Mouse (Mus musculus) fibroblast of lung, adult 2 months (primary cell): ENCODE data around the gene Plscr4.

Source experiments
- DNase-seq: peaks from one replicate; pipeline ENCODE4 v3.0.0-alpha.2; 2011; ENCODE audit warnings: low read depth

Plscr4 gene

DNA sequence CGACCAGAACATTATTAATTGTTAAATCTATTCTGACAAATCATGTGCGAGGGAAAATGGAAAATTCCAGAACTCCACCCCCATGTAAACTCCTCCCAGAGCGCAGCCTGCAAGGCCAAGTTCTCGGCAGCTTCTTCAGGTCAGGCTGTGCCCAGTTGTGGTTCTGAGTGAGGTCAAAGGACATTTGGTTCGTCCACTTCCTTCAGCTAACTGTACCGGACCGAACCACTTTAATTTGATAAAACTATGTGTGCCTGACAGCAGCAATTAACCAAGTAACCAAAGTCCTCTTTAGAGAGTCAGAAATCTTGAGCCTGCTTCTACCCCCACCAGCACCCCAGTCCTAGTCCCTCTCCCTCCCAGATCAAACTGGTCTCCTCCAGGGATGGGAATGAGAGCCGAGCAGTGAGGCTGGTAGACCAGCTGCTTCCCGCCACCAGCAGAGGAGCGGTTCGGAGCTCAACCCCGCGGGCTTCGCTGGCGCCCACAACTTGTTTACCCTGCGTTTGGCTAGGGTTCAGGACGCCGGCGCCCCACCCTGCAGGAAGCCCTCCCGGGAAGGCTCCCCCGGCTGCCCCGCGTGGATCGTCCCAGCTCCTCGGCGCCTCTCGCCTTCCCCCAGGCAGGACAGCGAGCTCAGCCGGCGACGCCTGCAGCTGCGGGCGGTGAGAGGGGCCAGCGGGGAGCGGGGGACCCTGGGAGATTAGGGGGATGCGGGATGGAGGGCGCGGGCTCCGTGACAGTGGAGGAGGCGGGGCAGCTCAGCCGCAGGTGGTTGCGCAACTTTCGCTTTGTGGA is at the start of gene Plscr4:
TSS of gene Plscr4 (plus strand) at position 113 of the 798 bp plus-strand sequence.
- peak; percentile 24 for DNase-seq

DNA sequence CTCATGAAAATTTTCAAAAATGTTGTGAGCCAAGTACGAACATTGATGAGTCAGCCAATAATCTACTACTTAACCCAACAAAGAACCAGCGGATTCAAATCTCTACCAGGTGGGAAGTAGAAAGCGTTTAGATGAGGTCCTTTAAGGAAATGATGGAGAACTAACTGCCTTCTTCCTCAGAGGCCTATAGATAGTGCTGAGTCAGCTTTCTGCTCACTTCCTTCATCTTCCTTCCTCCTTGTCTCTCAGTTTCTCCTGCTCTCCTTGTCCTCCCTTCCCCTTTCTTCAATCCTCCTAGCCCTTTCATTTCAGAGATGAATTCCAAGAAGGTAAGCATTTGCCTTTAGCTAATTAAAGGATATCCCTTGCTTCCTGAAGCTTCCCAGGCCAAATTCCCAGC is 46.9 kb upstream of the Plscr4 start:
- no peak for DNase-seq

DNA sequence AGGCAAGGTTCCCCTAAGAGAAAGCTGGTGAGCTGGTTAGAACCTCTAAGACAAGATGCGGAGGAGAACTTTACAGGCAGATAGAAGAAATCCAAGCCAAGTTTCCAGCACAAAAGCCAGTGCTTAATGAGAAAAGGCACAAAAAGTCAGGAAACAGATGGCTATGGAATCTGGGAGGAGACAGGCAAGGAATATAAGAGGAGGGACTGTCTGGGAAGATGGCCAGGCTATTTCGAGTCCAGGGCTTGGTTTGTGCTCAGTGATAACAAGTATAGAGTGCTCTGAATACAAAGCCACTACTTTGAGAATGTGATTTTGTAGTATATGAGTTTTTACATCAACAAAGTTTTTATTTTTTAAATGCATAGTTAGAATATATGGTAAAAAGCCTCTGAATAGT is 45.1 kb upstream of the Plscr4 start:
- DNase-seq, result no peak

DNA sequence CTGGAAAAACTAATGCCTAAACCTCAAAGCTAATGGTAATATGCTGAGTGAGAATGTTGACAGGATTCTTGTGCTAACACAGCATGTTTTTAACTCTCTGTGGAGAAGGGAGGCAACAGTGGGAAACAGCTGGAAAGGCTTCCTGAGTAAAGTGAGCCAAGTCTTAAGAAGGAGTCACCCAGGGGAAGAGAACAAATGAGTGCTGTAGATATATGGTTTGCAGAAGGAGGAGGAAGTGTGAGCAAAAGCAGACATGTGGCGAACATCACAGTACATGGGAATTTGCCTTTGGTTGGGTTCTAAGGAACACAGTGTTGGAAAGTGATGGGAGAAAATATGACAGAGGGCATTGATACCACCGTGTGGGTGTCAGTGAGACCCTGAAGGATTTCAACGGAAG is 43.5 kb upstream of the Plscr4 start:
- DNase-seq, result no peak

DNA sequence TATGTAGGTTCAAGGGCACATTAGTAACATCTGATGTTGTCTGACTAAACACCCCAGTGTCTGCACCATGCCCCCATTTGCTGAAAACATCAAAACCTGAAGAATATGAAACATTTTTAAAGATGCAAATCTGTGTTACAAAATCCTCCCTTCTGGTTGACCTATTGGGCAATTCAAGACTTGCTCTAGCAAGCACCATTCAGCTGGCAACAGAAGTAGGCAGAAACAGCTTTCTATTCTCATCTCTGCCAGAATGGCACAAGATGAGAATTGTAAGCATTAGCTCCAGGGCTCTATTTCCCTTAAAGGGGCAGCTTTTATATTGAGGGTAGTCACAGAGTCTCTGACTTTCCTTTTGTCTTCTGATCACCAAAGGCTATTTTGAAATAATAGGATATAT is 19.4 kb upstream of the Plscr4 start:
- no peak for DNase-seq

DNA sequence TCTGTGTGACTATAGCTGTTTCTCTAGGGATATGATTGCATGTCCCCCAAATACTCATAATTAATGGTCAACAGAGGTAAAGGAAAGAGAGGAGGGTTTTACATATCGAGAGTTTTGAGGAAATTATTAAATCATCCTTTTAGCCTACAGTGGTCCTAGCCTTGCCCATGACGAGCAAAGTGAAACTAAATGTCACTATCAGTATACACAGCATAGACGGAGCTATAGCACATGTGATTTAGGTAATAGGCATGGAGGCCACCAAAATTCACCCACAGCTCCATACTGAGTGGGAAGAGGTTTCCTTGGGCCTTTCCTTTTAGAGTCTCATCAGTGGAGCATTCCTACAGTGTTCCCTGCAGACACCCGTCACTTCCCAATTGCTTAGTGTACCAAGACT is 15.7 kb upstream of the Plscr4 start:
- no peak for DNase-seq

DNA sequence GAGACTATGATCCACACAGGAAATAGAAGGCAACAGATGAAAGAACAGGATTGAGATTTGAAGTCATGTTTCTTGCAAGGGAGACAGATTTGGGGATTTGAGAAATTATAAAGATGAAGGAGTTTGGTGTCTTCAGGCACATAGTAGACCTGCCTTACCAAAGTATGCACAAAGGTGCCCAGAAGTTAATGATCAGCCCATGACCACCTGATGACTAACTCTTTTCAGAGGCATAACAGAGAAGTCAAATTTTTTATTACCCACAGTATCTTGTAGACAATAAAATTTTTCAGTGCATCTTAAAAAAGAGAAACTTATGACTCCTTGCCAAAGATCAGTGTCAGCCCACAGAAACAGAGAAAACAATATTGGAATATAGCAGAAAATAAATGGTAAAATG is 12.6 kb upstream of the Plscr4 start:
- no peak for DNase-seq

DNA sequence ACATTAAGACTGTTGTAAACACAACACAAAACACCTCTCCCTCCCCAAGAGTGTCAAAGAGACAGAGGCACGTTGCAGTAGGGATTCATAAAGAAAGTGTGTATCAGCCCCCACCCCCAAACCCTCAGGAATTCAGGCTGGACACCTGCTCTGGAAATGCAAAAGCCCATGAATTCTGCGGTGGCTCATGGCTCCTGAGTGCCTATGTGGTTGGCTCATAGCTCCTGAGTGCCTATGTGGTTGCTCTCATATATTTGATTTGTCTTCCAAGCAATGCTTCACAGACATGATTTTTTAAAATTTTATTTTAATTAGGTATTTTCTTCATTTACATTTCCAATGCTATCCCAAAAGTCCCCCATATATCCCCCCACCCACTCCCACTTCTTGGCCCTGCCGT is 568 bp upstream of the Plscr4 start:
- no peak for DNase-seq

DNA sequence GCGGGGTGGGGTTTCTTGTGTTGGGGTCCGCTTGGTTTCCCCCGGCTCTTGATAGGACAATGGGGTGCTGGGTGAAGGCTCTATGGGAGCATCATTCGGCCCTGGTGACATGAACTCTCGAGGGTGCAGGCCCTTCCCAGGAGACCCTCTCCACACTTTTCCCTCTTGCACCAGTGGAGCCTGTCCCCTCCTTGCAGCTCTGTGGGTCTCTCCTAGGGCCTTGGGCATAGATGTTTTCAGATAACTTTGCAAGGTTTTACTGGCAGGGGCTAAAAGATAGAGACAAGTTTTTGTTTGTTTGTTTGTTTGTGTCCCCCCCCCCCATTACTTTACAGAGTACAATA is 858 bp downstream of the Plscr4 start:
- no peak for DNase-seq

DNA sequence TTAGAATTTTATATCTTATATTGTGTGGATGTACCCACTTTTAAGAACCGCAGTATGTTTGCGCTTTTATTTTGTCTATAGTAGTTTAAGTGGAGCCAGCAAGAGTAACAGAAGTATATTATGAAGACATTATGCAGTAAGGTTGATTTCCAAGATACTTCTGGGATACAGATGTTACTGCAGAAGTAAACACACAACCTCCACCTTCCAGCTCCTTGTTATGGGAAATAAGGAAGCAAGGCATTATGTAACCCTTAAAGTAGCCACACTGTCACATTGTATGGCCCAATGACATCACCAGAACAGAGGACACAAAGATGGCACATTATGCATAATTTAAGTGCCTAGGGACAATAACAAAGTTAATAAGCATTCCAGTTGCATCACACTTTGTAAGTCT is 1.2 kb downstream of the Plscr4 start:
- DNase-seq, result no peak

DNA sequence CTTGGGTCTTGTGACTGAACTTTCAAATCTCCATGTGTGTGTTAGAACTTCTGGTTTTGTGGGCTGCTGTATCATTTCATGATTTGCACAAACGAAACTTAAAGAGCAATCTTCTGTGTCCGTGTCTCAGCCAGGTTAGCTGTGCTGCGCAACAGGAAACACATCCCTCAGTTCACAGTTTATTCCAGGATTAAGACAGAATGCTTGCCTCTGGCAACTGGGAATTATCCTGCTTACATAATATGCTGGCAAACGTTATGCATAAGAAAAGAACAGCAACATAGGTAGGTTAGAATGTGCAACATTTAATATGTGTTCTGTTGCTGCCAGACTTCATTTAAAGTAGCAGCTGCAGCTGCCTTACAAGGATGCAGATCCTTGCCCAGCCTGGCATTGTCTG is 10.6 kb downstream of the Plscr4 start:
- no peak for DNase-seq

DNA sequence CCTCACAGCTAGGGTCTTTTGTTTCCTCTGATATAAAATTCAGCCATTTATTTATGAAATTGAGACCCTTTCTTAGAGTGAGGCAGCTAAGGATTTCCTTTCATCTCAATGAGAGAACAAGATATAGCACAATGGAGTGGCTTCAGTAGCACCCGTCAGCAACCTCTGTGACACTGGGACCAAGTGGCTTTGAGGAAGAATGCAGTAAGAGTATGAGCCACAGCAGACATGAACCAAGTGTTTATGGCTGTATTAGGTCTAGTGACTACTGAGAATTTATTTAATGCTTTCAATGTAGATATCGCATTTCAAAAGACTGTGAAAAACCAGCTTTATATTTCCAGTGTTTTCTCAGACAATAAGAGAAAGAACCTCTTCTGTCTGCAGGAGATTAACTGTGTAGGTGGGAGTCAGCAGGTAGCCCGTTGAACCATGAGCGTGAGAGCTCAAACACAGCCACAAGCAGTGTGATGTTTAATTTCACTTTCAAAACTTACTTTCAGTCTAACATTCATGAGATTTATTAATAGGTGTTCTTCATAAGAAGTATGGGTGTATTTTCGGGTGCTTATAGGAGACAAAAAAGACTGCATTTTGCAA is 15.2 kb downstream of the Plscr4 start:
- no peak for DNase-seq

DNA sequence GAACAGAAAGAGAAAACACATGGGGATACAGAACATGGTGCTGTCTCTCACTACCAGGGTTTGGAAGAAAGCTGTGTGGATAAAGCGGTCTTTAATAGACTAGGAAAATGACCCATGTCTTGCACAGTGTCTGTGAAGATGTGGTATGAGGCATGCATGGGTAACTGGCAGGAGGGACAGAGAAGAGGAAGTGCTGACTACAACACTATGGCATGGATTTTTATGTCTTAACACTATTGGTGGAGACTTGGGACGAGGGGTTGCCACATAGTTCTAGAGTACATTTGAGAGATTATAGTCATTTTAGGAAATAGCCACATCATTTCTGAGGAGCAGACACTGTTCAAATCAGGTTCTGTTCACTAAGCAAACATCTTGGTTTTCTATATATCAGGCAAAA is 16.0 kb downstream of the Plscr4 start:
- no peak for DNase-seq

DNA sequence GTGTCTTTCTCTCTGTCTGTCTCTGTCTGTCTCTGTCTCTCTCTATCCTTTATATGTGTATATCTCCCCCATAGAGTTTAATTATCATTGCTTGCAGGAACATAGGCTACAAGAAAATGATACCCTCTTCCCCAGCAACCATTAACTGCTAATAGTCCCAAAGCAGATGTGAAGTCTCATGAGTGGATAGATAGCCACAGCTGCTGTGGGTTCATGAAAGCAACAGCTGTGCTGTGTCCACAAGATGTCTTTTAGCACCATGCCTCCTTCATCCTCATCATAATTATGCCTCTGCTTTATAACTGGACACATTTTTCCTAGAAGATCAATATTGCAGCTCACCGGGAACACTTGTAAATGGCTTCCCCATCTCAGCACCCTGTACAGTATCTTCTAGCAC is 17.1 kb downstream of the Plscr4 start:
- no peak for DNase-seq

DNA sequence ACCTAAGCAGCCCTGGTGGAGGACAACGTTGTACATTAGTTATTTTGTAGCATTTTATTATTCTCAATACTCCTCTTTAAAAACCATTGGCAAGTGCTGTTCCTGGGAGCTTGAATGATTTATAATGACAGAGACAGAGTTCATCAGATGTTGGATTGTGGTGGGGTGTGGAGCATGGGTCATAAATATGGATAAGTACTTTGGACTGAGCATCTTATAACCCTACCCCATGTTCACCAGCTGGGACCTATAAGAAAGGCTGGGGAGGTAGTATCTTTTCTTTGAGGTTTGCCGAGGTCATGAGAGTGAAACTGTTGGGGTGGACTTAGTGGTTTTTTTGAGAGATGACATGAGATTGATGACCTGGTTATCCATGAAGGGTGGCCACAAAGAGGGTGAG is 24.5 kb downstream of the Plscr4 start:
- DNase-seq, result no peak

DNA sequence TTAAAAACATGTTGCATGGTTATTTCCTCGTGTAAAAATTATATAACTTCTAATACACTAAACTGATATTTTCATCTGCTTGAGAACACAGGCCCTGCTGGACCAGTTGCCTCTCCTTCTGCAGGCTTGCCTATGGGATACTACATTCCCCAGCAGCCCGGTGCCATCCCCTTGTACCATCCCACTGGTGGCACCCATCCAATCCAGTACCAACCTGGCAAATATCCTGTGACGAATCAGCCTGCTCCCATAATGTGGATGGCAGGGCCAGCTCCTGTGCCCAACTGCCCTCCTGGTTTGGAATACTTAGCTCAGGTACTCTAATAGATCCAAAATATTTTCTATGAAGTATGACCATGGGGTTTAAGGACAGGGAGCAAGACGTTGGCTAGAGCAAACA is 25.4 kb downstream of the Plscr4 start:
- no peak for DNase-seq

DNA sequence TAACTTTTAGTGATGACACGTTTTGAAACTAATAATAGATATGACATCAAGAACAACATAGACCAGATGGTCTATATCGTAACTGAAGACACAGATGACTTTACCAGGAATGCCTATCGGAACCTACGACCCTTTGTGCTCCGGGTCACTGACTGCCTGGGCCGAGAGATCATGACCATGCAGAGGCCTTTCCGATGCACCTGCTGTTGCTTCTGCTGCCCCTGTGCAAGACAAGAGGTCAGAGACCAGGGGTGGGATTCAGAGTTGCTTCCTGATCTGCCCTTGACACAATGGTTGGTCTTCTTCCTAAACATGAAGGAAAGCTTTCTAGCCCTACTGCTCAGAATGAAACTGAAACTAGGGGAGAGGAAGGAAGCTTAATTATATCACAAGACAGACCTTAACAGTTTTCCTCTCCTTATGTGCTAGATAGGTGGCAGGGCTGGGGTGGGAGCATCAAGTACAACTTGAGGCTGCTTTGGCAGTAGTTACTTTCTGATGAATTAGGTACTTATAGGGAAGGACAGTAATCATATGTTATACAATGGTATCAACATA is 27.6 kb downstream of the Plscr4 start:
- DNase-seq, result no peak

DNA sequence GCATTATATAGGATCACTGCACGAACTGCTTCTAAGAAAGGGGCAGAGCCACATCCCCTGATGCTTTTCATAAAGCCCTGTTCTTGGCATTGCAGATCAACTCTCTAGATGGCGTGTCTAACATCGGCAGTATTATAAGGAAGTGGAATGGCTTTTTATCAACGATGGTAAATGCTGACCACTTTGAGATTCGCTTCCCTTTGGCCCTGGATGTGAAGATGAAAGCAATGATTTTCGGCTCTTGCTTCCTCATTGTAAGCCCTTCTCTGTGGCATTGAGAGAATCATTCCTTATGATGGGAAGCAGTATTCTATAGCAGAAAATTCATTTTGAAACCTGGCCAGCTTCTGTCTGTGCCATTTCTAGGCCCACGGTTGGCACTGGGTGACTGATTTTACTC is 32.7 kb downstream of the Plscr4 start:
- DNase-seq, result no peak

DNA sequence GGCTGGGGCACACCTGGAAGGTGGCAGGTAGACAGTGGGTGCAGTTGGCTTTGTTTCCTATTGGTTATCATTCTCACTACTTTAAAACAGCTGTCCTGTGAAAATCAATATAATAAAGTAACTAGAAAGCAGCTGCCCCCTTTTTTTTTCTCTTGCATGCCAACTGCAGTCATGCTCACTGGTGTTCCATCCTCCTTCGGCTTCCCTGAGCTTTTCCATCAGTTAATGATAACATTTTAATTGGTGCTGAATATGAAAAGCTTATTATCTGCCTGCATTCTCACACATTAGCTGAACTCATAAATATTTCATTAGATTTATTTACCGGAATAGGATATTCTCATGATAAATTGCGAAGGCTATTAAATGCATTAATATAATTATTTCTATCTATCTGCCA is 33.1 kb downstream of the Plscr4 start:
- DNase-seq, result no peak

DNA sequence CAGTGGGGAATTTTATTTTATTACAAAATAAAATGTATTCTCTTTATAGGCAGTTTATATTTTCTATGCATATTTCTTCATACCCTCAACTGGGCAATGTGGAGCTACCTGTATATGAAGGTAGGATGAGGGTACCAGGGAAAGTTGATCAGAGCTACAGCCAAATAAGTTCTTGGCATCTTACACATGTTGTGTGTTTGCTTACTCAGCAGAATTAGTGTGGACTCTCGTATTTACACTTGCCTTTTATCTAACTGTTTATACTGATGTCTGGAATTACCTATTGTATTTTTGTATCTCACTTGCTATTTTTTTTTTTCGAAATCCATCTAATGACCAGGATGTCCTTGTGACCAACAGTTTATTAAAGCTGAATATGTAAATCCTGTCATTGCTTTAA is 34.1 kb downstream of the Plscr4 start:
- no peak for DNase-seq

DNA sequence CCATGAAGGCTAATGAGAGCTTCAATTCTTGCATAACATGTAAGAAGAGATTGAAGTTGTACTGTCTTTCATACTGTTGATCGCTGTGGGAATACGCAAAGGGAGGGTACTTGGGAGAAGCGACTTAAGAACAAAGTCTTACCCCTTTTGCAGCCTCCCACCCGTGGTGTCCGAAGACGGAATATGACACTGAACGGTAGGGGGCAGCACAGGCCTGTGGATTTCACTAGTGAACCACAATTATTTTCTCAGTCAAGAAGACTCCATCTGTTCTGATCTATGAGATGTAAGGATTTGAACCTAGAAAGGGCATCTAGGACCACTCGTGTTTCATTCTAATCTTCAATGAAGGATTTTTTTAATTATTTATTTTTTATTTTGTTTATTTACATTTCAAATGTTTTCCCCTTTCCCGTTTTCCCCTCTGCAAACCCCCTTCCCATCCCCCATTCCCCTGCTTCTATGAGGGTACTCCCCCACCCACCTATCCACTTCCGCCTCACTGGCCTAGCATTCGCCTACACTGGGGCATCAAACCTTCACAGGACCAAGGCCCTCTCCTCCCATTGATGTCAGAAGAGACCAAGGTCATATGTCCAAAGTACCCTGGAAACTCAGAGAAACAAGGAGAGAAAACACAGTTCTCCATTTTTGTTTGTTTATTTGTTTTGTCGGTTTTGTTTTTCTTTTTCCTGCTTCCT is 42.7 kb downstream of the Plscr4 start:
- DNase-seq, result peak; percentile 49

DNA sequence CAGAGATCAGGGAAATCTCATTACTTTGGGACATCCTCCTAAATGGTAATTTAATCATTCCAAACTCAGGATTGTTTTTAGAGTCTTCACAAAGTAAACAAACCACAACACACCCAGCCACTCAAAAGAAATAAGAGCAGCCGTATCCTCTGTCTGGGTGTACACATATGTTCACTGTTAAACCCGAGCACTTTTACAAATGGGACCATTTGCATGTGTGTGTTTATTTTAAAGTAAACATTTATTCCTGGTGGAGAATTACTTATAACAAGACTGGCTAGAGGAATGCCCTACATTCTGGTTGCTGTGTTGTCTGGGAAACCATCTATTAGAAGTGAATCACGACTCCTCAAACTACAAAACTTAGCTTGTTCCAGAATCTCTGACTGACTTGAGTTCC is 47.1 kb downstream of the Plscr4 start:
- no peak for DNase-seq

DNA sequence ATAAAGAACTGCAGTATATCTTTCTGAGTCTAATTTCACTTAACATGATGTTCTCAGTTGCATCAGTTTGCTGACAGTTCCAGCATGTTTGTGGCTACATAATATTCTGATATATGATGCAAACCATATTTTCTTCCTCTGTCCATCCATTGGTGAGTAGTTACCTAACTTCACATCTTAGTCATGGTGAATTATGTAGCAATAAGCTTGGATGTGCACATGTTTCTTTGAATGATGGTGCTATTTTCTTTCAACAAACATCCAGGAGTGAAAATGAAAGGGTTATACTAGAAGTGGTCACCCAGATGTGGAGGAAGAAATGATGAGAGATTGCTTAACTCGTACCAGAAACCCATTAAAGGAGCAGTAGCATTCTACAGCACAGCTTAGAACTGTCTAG is 47.7 kb downstream of the Plscr4 start:
- DNase-seq, result no peak
